Mouse (Mus musculus) C2C12 (cell line): Measurements from ENCODE around the gene Srek1.

Experiments used
- CTCF ChIP-seq: IDR thresholded peaks from one replicate; pipeline ENCODE4 v1.5.1; 2011; ENCODE audit not compliant: control insufficient read depth, insufficient read depth, insufficient read length
- USF1 ChIP-seq: IDR thresholded peaks from one replicate; pipeline ENCODE4 v1.6.1; 2011; ENCODE audit warnings: low read depth, mild to moderate bottlenecking, control low read depth, moderate library complexity

GRCm38 (mm10) chr13:103710359-103710781, 64.0 kb downstream of the Srek1 start:
- TF ChIP-seq USF1 (no peak), CTCF (no peak)
